Mouse (Mus musculus) hindbrain, embryonic 11.5 days (tissue): ENCODE measurements around the gene Pik3r2. TPM values are rescaled to one million over a fixed set of nuclear protein-coding genes. Genes with fewer than 3 reads are reported as not detected.

Experiments
- ATAC-seq: fragments of 200-750 bp; cut with Nextera tagmentation; 2 replicates; pipeline ENCODE4 v1.8.0; 2017; ENCODE audit warnings: mild to moderate bottlenecking, moderate TSS enrichment, moderate library complexity; ENCODE audit not compliant: low FRiP score
- DNase-seq: peaks from one replicate; pipeline ENCODE4 v3.0.0-alpha.2; 2015; ENCODE audit warnings: low spot score
- H3K27ac ChIP-seq: fragments of 300-500 bp; sonication (generic); 2 replicates; pipeline ENCODE4 v1.5.1; 2014; ENCODE audit warnings: mild to moderate bottlenecking, low read depth, low read length
- H3K27me3 ChIP-seq: fragments of 300-500 bp; sonication (generic); 2 replicates; pipeline ENCODE4 v1.6.1; 2014; ENCODE audit warnings: mild to moderate bottlenecking, low read length, moderate library complexity, mixed read lengths; ENCODE audit not compliant: control insufficient read depth, insufficient read depth
- H3K36me3 ChIP-seq: fragments of 300-500 bp; sonication (generic); 2 replicates; pipeline ENCODE4 v1.6.1; 2014; ENCODE audit warnings: mild to moderate bottlenecking, low read length, moderate library complexity, mixed read lengths; ENCODE audit not compliant: control insufficient read depth, insufficient read depth
- H3K4me1 ChIP-seq: fragments of 300-500 bp; sonication (generic); replicated peaks from 2 replicates; pipeline ENCODE4 v1.6.1; 2014; ENCODE audit warnings: low read length, mixed read lengths; ENCODE audit not compliant: control insufficient read depth, insufficient read depth
- H3K4me2 ChIP-seq: fragments of 300-500 bp; sonication (generic); replicated peaks from 2 replicates; pipeline ENCODE4 v1.6.1; 2014; ENCODE audit warnings: mild to moderate bottlenecking, low read depth, low read length
- H3K4me3 ChIP-seq: fragments of 300-500 bp; sonication (generic); 2 replicates; pipeline ENCODE4 v1.5.1; 2014; ENCODE audit warnings: low read depth, low read length
- H3K9ac ChIP-seq: fragments of 300-500 bp; sonication (generic); 2 replicates; pipeline ENCODE4 v1.6.1; 2014; ENCODE audit warnings: low read depth, low read length
- H3K9me3 ChIP-seq: fragments of 300-500 bp; sonication (generic); 2 replicates; pipeline ENCODE4 v1.6.1; 2016; ENCODE audit warnings: low read length; ENCODE audit not compliant: control insufficient read depth
- WGBS: fragments of 180-500 bp; shearing (Covaris S2); extraction: QIAGEN DNeasy Blood & Tissue Kit; methylation state at CpG from one replicate; pipeline ENCODE4 v1.1.7; 2014; 5-methylcytosine and 5-hydroxymethylcytosine counted together
- polyA plus RNA-seq: library from polyadenylated mRNA; unstranded; fragments of >200 nt; fragmentation: Nextera tagmentation; extraction: Ambion mirVana; gene quantifications from 2 replicates; pipeline ENCODE4 v1.2.1, GENCODE M21; 2014

Pik3r2 gene
- polyA plus RNA-seq, 1 experiment from 2014 or later = 31.5 TPM

GRCm38 (mm10) chr8:70812885-70813284, 36.4 kb upstream of the Pik3r2 start:
- H3K27me3 ChIP-seq = peaks cover 13% of the 10 kb centered on the region
- H3K36me3 ChIP-seq = no peaks in the 10 kb centered on the region
- DNase-seq (no peak), ATAC-seq (no peak)
- no peaks in the 10 kb centered on the region for H3K9me3 ChIP-seq
- H3K9ac ChIP-seq = no peak overlapping the region
- H3K4me3 ChIP-seq = no peak overlapping the region
- no peak overlapping the region for H3K4me2 ChIP-seq
- H3K27ac ChIP-seq = no peak overlapping the region
- 66% methylated on average over 4 of the region's 4 CpGs for WGBS
- peaks cover 8% of the 10 kb centered on the region; the same call in 1 of the 2 replicates for H3K4me1 ChIP-seq

GRCm38 (mm10) chr8:70812055-70812454, 35.5 kb upstream of the Pik3r2 start:
- Histone ChIP-seq H3K9ac (no peak overlapping the region), H3K4me2 (no peak overlapping the region), H3K36me3 (no peaks in the 10 kb centered on the region), H3K4me3 (no peak overlapping the region), H3K9me3 (no peaks in the 10 kb centered on the region), H3K27me3 (peaks cover 9% of the 10 kb centered on the region), H3K4me1 (peaks cover 8% of the 10 kb centered on the region; the same call in 1 of the 2 replicates), H3K27ac (no peak overlapping the region)
- WGBS = 37% methylated on average over 4 of the region's 4 CpGs
- ATAC-seq (no peak), DNase-seq (no peak)

- 74% methylated on average over 20 of the region's 20 CpGs for WGBS
- Histone ChIP-seq H3K27ac (no peak overlapping the region), H3K4me1 (0 out of 2 replicates have a peak, but pooled peaks cover 2% of the 10 kb centered on the region), H3K9ac (no peak overlapping the region), H3K9me3 (no peaks in the 10 kb centered on the region), H3K27me3 (no peaks in the 10 kb centered on the region; the same call in 1 of the 2 replicates), H3K4me2 (no peak overlapping the region), H3K4me3 (no peak overlapping the region), H3K36me3 (no peaks in the 10 kb centered on the region)
- ATAC-seq (no peak; the same call in 1 of the 2 replicates), DNase-seq (no peak)
Measured at GRCm38 (mm10) chr8:70810962-70811680, 34.6 kb upstream of the Pik3r2 start.

GRCm38 (mm10) chr8:70808955-70809701, 32.6 kb upstream of the Pik3r2 start:
- H3K27me3 ChIP-seq = peaks cover 15% of the 10 kb centered on the region
- no peak for ATAC-seq
- H3K9me3 ChIP-seq = no peaks in the 10 kb centered on the region
- no peaks in the 10 kb centered on the region for H3K36me3 ChIP-seq
- H3K4me2 ChIP-seq = no peak overlapping the region
- no peak overlapping the region for H3K27ac ChIP-seq
- 73% methylated on average over 8 of the region's 8 CpGs for WGBS
- H3K9ac ChIP-seq = no peak overlapping the region
- peaks cover 2% of the 10 kb centered on the region; the same call in 1 of the 2 replicates for H3K4me1 ChIP-seq
- no peak overlapping the region for H3K4me3 ChIP-seq
- no peak for DNase-seq

GRCm38 (mm10) chr8:70808239-70808638, 31.7 kb upstream of the Pik3r2 start, which contains the start of gene Il12rb1:
TSS of gene Il12rb1 (plus strand) at chr8:70808449.
- ATAC-seq (no peak), DNase-seq (no peak)
- Histone ChIP-seq H3K4me1 (peaks cover 5% of the 10 kb centered on the region; the same call in 1 of the 2 replicates), H3K27ac (no peak within 1 kb of the TSS), H3K9ac (no peak within 1 kb of the TSS), H3K4me2 (no peak within 1 kb of the TSS), H3K36me3 (no peaks in the 10 kb centered on the region), H3K9me3 (no peaks in the 10 kb centered on the region), H3K4me3 (no peak within 1 kb of the TSS), H3K27me3 (peaks cover 24% of the 10 kb centered on the region)
- 67% methylated on average over 5 of the region's 5 CpGs for WGBS

GRCm38 (mm10) chr8:70807304-70807703, 30.8 kb upstream of the Pik3r2 start:
- WGBS = 44% methylated on average over 1 of the region's 1 CpGs
- H3K4me1 ChIP-seq = peaks cover 5% of the 10 kb centered on the region; the same call in 1 of the 2 replicates
- no peak for DNase-seq
- peaks cover 28% of the 10 kb centered on the region for H3K27me3 ChIP-seq
- H3K4me2 ChIP-seq = no peak overlapping the region
- H3K27ac ChIP-seq = no peak overlapping the region
- no peak for ATAC-seq
- no peak overlapping the region for H3K4me3 ChIP-seq
- no peak overlapping the region for H3K9ac ChIP-seq
- no peaks in the 10 kb centered on the region for H3K9me3 ChIP-seq
- no peaks in the 10 kb centered on the region for H3K36me3 ChIP-seq

GRCm38 (mm10) chr8:70806541-70806940, 30.0 kb upstream of the Pik3r2 start:
- Histone ChIP-seq H3K4me1 (peaks cover 7% of the 10 kb centered on the region; the same call in 1 of the 2 replicates), H3K27ac (no peak overlapping the region), H3K9ac (no peak overlapping the region), H3K27me3 (peaks cover 31% of the 10 kb centered on the region), H3K4me2 (no peak overlapping the region), H3K4me3 (no peak overlapping the region), H3K9me3 (no peaks in the 10 kb centered on the region), H3K36me3 (no peaks in the 10 kb centered on the region)
- ATAC-seq = no peak
- DNase-seq = no peak
- 77% methylated on average over 4 of the region's 4 CpGs for WGBS

GRCm38 (mm10) chr8:70804481-70805206, 28.1 kb upstream of the Pik3r2 start, which contains the start of gene Mast3:
TSS of gene Mast3 (minus strand) at chr8:70805054.
- H3K4me2 ChIP-seq = peak within 1 kb of the TSS; percentile 89
- DNase-seq (peak; percentile 85), ATAC-seq (peak; percentile 88)
- H3K4me1 ChIP-seq = peaks cover 4% of the 10 kb centered on the region; the same call in 1 of the 2 replicates
- H3K4me3 ChIP-seq = peak within 1 kb of the TSS; percentile 48
- WGBS = 2% methylated on average over 43 of the region's 45 CpGs
- H3K27ac ChIP-seq = no peak within 1 kb of the TSS
- H3K9ac ChIP-seq = peak within 1 kb of the TSS; percentile 44
- peaks cover 35% of the 10 kb centered on the region for H3K27me3 ChIP-seq
- H3K9me3 ChIP-seq = no peaks in the 10 kb centered on the region
- H3K36me3 ChIP-seq = no peaks in the 10 kb centered on the region
